Mouse (Mus musculus) lung, adult 2 months (tissue): Measurements from ENCODE around the gene Prkch.

Experiments used
- CTCF ChIP-seq: fragments of 200-500 bp; IDR thresholded peaks from 2 replicates; pipeline ENCODE4 v1.5.1; 2011; ENCODE audit warnings: mild to moderate bottlenecking, low read length, control low read depth; ENCODE audit not compliant: insufficient read depth
- POLR2A ChIP-seq: fragments of 200-500 bp; IDR thresholded peaks from 2 replicates; pipeline ENCODE4 v1.6.1; 2011; ENCODE audit warnings: low read depth, mild to moderate bottlenecking, control low read depth, low read length, borderline replicate concordance; ENCODE audit errors: extremely low read depth

DNA sequence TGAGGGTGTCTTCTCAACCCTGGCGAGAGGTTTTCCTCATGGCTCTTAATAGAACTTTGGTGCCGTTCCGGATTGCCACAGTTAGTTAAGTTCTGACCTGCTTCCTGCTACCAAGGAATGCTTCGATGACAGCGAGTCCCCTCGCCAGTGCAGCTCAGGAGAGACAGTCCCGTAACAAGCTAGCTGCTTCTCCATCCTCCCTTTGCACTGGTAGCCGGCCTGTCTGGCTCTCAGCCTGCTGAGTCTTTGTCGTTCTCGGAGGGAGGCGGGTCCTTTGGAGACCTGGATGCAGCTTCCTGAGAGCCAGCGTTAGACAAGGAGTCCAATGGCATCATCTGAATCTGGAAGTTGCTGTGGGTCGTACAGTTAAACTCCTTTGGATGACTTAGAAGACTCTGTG, 101.3 kb downstream of the Prkch start:
- TF ChIP-seq POLR2A: no peak
- no peak for TF ChIP-seq CTCF
